Mouse (Mus musculus) thymus, adult 2 months (tissue): ENCODE data around the gene Slc29a4.

Experiments
- CTCF ChIP-seq: fragments of 200-500 bp; IDR thresholded peaks from 2 replicates; pipeline ENCODE4 v1.5.1; 2012; ENCODE audit warnings: mild to moderate bottlenecking, control low read depth, low read length, moderate library complexity, borderline replicate concordance; ENCODE audit not compliant: control insufficient read depth, poor library complexity, insufficient read depth; ENCODE audit errors: extremely low read depth
- POLR2A ChIP-seq: fragments of 200-500 bp; IDR thresholded peaks from 2 replicates; pipeline ENCODE4 v1.6.1; 2012; ENCODE audit warnings: mild to moderate bottlenecking, low read length, control low read depth, moderate library complexity; ENCODE audit not compliant: control insufficient read depth, poor library complexity, insufficient read depth; ENCODE audit errors: extremely low read depth

- TF ChIP-seq POLR2A (no peak), CTCF (no peak)
Measured at GRCm38 (mm10) chr5:142771034-142771433, 78.7 kb downstream of the Slc29a4 start.
